Mouse (Mus musculus) limb, embryonic 13.5 days (tissue): ENCODE measurements at regions not wholly inside any gene's neighbourhood (a gene's known extent, or its start where the extent isn't known, plus 50 kb on each side); places are given as distances from the start of the nearest gene placed in this dataset.
"Not testable (repeated sequence)": the region's sequence is repeated elsewhere in the genome, so short reads cannot be mapped to it uniquely, and the experiment has no call there.

Experiments used
- ATAC-seq: fragments of 200-750 bp; cut with Nextera tagmentation; 2 replicates; pipeline ENCODE4 v1.8.0; 2017; ENCODE audit warnings: low read depth, moderate number of reproducible peaks, moderate TSS enrichment; ENCODE audit not compliant: low FRiP score
- H3K27ac ChIP-seq: fragments of 300-500 bp; sonication (generic); 2 replicates; pipeline ENCODE4 v1.5.1; 2015; ENCODE audit warnings: inconsistent platforms, mild to moderate bottlenecking, moderate library complexity
- H3K27me3 ChIP-seq: fragments of 300-500 bp; sonication (generic); 2 replicates; pipeline ENCODE4 v1.6.1; 2015; ENCODE audit warnings: mild to moderate bottlenecking, inconsistent platforms
- H3K36me3 ChIP-seq: fragments of 300-500 bp; sonication (generic); 2 replicates; pipeline ENCODE4 v1.6.1; 2015; ENCODE audit warnings: inconsistent platforms, mild to moderate bottlenecking, moderate library complexity
- H3K4me1 ChIP-seq: fragments of 300-500 bp; sonication (generic); 2 replicates; pipeline ENCODE4 v1.6.1; 2015; ENCODE audit warnings: inconsistent platforms
- H3K4me2 ChIP-seq: fragments of 300-500 bp; sonication (generic); replicated peaks from 2 replicates; pipeline ENCODE4 v1.6.1; 2015; ENCODE audit warnings: inconsistent platforms, mild to moderate bottlenecking, moderate library complexity
- H3K4me3 ChIP-seq: fragments of 300-500 bp; sonication (generic); 2 replicates; pipeline ENCODE4 v1.5.1; 2015; ENCODE audit warnings: moderate library complexity, mild to moderate bottlenecking, inconsistent platforms
- H3K9ac ChIP-seq: fragments of 300-500 bp; sonication (generic); 2 replicates; pipeline ENCODE4 v1.6.1; 2015; ENCODE audit warnings: mild to moderate bottlenecking, inconsistent platforms
- H3K9me3 ChIP-seq: fragments of 300-500 bp; sonication (generic); 2 replicates; pipeline ENCODE4 v1.6.1; 2016; ENCODE audit warnings: inconsistent platforms
- WGBS: fragments of 180-500 bp; shearing (Covaris S2); methylation state at CpG from one replicate; pipeline ENCODE4 v1.1.7; 2015; 5-methylcytosine and 5-hydroxymethylcytosine counted together

GRCm38 (mm10) chr15:90798056-90798455, 118.8 kb upstream of the Cpne8 start:
- H3K36me3 ChIP-seq = no peaks in the 10 kb centered on the region
- no peak overlapping the region for H3K4me2 ChIP-seq
- no peaks in the 10 kb centered on the region for H3K9me3 ChIP-seq
- H3K9ac ChIP-seq = no peak overlapping the region
- H3K4me1 ChIP-seq = no peaks in the 10 kb centered on the region
- no peak for ATAC-seq
- no peak overlapping the region for H3K27ac ChIP-seq
- H3K27me3 ChIP-seq = no peaks in the 10 kb centered on the region
- 71% methylated on average over 8 of the region's 8 CpGs for WGBS
- no peak overlapping the region for H3K4me3 ChIP-seq

GRCm38 (mm10) chr15:90789941-90790340, 110.7 kb upstream of the Cpne8 start:
- Histone ChIP-seq H3K4me2 (no peak overlapping the region), H3K27me3 (no peaks in the 10 kb centered on the region), H3K4me1 (no peaks in the 10 kb centered on the region), H3K9me3 (no peaks in the 10 kb centered on the region), H3K27ac (no peak overlapping the region), H3K4me3 (no peak overlapping the region), H3K36me3 (no peaks in the 10 kb centered on the region), H3K9ac (no peak overlapping the region)
- WGBS = 88% methylated on average over 5 of the region's 5 CpGs
- no peak for ATAC-seq

DNA sequence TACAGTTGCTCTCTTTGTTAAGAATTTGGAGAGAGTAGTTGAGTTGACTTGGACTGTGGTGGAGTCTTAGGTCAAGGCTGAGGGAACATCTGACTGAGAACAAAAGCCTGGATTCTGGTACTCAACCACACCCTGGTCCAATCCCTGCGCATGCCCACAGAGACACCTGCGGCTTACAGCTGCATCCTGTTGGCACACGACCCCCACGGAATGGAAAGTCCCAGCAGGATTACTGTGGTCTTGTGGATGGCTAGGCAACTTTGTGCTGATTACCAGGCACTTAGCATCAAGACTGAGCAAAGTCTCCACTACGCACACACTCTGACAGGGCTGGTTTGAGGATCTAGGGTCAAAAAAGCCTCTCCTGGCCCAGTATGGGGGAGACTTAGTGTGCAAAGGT, 105.5 kb upstream of the Cpne8 start:
- H3K9me3 ChIP-seq = no peaks in the 10 kb centered on the region
- no peaks in the 10 kb centered on the region for H3K36me3 ChIP-seq
- H3K4me3 ChIP-seq = no peak overlapping the region
- no peaks in the 10 kb centered on the region for H3K27me3 ChIP-seq
- H3K9ac ChIP-seq = no peak overlapping the region
- H3K27ac ChIP-seq = no peak overlapping the region
- no peak for ATAC-seq
- WGBS = 78% methylated on average over 5 of the region's 5 CpGs
- H3K4me1 ChIP-seq = no peaks in the 10 kb centered on the region
- no peak overlapping the region for H3K4me2 ChIP-seq

DNA sequence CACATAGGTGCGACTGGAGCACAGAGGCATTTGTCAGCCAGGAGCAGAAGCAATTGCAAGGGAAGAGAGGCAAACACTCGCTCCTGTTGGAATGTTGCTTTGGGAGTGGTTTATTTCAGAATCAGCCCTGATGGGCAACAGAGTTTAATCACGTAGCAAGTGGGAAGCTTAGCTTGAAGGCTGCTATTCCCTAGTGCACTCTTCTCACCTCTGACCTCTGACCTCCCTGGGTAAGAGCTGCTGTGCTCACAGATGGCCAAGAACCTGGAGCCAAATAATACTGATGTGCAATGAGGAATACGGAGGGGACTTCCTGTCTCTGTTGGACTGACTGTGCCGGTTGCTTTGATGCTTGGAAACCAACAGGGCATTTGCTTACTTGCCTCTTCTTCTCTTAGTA, 88.3 kb upstream of the Cpne8 start:
- H3K9me3 ChIP-seq = no peaks in the 10 kb centered on the region
- ATAC-seq = no peak
- no peaks in the 10 kb centered on the region for H3K27me3 ChIP-seq
- no peaks in the 10 kb centered on the region for H3K4me1 ChIP-seq
- no peak overlapping the region for H3K9ac ChIP-seq
- no peak overlapping the region for H3K4me2 ChIP-seq
- no peak overlapping the region for H3K27ac ChIP-seq
- H3K4me3 ChIP-seq = no peak overlapping the region
- WGBS = 30% methylated on average over 5 of the region's 5 CpGs
- no peaks in the 10 kb centered on the region for H3K36me3 ChIP-seq

DNA sequence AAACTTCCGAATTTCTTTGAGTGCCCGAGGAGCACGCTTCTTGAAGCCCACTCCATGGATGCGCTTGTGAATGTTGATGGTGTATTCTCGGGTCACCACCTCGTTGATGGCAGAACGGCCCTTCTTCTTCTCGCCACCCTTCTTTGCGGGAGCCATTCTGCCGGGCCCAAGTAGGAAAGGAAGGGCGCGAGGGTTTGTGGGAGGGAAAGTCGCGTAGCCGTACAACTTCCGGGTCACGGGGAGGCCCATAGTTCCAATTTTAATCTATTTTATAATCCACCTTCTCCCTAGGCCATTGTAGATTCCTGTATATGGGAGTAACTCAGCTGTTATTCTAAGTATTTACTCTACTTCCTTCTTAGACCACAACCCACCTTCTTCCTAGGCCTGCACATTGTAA, 85.3 kb upstream of the Cpne8 start:
- H3K4me1 ChIP-seq, ATAC-seq, H3K9me3 ChIP-seq, H3K4me3 ChIP-seq, H3K36me3 ChIP-seq, H3K27ac ChIP-seq, H3K27me3 ChIP-seq, H3K4me2 ChIP-seq, H3K9ac ChIP-seq: not testable (repeated sequence)
- WGBS = 93% methylated on average over 7 of the region's 17 CpGs

DNA sequence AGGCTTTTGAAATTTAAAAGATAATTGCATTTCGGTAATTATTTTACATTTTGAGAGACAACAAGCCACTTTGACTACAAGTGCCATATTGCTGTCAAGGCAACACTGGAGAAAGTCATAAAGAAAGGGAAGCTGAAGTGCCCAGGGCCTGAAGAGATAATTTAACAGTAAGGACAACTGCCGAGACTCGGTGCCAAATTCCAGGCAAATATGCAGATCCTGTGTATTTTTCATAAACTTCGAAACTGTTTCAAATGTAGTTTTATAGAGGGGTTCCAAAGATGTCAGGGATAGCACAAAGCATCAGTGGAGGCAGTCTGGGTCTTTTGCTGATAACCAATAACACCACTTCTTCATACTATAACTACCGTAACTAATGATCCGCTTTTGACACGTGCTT, 54.7 kb upstream of the Cpne8 start:
- Histone ChIP-seq H3K9me3 (no peaks in the 10 kb centered on the region), H3K27me3 (no peaks in the 10 kb centered on the region), H3K4me2 (no peak overlapping the region), H3K4me3 (no peak overlapping the region), H3K36me3 (no peaks in the 10 kb centered on the region), H3K9ac (no peak overlapping the region), H3K4me1 (no peaks in the 10 kb centered on the region), H3K27ac (no peak overlapping the region)
- whole genome bisulfite sequencing = 81% methylated on average over 7 of the region's 7 CpGs
- no peak for ATAC-seq
